Mouse (Mus musculus): ENCODE results near the gene Helq.

DNA sequence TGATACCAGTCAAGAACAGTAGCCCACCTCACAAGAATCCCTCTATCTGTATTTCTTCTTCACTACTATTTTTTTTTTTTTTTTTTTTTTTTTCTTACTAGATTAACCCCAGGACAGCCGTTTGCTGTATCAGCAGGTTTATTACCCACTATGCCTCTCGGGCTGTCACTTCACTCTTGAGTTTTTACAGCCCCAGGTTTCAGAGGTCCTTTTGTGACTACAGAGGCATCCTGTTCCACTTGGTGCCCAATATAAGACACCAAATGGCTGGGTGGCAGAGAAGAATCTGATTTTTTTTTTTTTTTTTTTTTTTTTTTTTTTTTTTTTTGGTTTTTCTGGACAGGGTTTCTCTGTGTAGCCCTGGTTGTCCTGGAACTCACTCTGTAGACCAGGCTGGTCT is 48.7 kb upstream of the Helq start:
- TF ChIP-seq POLR2A (IDR thresholded peaks at IDR 0.05; ENCODE audit: borderline replicate concordance, extremely low read depth, low read depth, low read length) (no peak), CTCF (IDR thresholded peaks at IDR 0.05; ENCODE audit: insufficient read depth, low read length) (no peak)

Data from lung, adult 2 months (tissue).